Mouse (Mus musculus): ENCODE data around the gene Nrgn. TPM values are rescaled to one million over a fixed set of nuclear protein-coding genes. Genes with fewer than 3 reads are reported as not detected.
A peak's percentile ranks its signal among the peaks of the same experiment; 100 is the strongest.

Gene Nrgn
- total RNA-seq, 4 experiments from 2014 or later, result 1.0 to 1.8 (median 1.5) TPM

DNA sequence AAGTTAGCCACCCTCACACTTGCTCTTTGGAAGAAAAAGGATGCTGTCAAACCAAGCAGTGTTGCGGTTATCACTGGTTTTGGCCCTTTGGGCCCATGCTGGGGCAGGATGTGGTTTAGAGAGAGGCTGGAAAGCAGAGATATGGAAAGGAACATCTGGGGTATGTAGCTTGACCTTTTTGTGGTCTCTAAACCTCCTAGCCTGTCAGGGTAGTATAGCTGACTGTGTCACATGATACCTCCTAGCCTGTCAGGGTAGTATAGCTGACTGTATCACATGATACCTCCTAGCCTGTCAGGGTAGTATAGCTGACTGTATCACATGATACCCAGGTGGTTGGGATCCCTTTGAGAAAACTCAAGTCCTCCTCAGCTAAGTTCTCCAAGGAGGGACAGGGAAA lies 1.6 kb upstream of the Nrgn start:
- DNase-seq, result no peak

DNA sequence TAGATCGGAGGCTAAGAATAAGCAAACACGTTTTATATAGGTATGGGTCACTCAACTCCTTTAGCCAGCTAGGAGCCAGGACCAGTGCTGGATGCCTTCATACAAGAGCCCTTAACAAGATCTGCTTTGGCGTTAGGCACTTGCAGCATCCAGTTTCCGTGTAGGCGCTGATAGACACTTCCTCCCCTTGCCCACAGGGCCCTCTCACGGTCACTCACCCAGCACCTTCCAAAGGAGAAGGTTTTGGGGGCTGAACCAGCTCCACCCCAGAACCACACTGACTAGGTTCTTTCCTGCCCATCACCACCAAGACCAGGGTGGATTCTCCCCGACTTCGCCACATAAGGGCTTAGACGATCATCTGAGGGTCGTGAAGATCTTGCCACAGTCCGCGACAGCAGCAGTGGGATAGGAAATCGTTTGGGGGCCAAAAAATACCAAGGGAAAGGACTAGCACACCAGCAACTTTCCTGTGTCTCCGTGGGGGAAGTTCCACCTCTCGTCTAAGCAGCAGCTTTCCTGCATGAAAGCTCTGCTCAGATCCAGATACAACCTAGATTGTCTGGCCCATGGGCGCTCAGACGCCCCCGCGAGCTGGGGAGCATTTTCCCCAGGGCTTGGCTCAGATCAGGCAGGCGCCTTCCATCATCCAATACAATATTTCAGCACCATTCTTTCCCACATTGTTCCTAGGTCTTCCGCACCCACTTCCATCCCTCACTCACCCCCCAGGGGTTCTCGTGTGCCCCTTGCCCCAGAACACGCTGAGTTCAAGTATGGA lies 763 bp downstream of the Nrgn start:
- DNase-seq, result no peak

DNA sequence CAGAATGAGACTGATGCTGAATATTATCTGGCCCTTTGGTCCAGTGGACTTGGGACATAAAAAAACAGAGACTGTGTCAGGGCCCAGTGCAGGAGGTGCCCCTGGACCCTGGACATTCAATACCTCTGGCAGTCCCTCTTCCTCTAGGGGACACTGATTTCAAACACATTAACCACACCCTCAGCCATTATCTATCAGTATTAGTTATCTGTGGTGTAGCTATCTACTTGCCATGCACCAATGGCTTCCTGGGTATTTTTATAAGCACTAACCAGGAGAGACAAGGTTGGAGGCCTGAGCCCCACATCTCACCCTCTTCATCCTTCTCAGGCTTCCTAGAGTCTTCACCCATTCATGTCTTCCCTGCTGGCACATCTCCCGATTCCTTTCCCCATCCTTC lies 2.3 kb downstream of the Nrgn start:
- no peak for DNase-seq

DNA sequence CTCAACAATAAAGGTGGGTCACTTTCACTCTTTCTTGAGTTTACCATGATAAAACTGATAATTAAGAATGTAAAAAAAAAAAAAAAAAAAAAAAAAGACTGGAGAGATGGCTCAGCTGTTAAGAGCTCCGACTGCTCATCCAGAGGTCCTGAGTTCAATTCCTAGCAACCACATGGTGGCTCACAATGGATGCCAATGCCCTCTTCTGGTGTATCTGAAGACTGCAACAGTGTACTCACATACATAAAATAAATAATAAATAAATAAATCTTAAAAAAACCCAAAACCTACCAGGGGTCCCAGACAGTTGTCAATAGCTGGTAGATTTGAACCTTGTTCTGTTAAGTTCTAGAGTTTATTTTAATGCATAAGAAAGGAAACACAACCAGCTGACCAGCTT lies 5.8 kb downstream of the Nrgn start:
- no peak for DNase-seq

DNA sequence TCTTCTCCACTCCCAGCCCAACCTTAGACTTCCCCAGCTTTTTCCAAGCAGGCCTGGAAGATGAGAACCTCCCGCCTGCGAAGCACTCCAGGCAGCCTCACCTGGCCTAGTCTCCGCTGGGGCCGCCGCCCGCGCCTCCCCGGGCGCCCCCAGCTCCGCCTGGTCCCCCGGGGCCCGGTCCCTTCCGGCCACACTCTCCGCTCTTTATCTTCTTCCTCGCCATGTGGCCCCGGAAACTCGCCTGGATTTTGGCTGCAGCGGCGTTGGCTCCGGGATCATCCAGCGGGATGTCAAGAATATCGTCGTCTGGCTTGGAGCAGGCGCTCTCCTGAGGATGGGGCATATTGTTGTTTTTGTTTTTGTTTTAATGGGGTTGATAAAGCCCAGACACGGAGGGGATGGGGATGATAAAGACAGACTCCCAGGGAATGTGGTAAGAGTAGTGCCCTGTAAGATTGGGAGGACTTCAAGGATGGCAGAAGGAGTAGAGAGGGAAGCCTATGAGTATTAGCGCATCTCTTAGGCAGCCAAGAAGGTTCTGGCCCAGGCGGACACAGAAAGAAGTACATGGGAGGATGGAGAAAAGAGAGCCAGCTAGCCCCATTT lies 6.8 kb downstream of the Nrgn start:
- no peak for DNase-seq

DNA sequence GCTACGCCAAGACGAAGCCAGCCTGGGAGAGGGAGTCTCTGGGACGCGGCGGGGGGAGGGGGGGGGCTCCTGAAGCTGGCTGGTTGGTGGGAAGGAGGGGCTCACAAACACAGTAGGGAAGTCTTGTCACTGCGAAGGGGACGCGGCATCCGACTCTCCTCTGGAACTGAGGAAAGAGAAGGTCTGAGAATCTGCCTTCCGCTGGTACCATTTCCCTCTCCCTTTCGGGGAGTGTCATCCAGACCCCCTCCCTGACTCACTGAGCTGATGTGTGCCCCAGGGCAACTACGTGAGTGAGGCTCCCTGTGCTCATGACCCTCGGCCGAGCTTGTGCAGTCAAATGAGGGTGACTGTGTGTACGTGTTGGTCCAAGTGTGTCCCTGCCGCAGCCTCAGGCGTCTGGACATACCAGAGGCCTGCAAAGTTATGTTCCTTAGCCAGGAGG lies 7.5 kb downstream of the Nrgn start:
- DNase-seq, result no peak

DNA sequence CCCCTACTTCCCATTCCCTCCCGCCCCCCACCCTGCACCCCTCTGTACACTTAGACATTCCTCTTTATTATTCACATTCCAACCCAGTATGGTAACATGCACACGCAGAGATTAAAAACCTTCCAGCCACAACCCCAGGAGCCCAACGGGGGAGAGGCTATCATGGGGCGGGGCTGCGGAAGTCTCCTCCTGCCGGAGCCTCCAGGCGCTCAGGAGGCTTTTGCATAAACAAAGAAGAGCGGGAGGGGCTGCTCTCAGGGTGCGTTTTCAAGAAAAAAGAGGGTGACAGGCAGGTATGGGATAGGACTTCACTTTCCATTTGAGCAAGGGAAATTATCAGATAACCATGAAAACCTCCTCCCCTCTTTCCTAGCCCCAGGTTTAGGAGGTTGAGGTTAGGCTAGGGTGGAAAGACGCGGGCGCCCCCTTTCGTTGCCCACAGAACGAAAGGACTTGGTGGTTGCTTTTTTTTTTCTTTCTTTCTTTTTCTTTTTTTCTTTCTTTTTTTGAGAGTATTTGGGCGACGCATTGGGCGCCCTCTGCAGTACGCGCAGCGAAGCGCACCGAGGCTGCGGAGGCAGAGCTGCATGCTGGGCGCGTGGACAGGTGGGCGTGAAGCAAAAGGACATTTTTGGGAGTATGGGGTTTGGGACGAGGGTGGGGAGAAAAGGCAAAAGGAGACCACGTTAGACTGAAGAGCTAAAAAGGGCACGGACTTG lies 8.1 kb downstream of the Nrgn start:
- DNase-seq, result no peak

DNA sequence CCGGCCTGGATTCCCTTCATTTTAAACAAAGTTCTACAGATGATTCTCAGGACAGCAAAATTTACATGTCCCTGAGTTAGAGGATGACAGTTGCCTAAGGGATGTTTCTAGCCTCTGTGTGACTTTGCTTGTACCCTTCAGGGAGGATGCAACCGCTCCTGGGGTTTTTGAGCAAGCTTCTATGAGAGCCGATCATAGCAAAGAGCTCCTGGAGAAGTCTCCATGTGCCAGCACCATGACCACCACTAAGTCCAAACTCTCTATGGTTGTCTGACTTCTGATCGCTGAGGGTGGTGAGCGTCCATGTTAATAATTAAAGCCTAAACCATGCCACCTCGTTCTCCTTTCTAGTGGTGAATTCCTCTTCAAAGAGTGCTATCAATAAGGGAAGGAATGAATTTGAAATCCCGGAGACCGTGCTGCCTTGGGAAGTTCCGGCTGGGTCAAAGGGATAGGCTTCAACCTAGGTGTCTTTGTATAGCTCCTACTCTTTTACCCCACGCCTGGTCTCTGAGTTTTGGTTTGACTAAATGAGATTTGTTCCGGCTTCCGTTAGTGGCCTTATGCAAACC lies 8.7 kb downstream of the Nrgn start:
- DNase-seq, result no peak

DNA sequence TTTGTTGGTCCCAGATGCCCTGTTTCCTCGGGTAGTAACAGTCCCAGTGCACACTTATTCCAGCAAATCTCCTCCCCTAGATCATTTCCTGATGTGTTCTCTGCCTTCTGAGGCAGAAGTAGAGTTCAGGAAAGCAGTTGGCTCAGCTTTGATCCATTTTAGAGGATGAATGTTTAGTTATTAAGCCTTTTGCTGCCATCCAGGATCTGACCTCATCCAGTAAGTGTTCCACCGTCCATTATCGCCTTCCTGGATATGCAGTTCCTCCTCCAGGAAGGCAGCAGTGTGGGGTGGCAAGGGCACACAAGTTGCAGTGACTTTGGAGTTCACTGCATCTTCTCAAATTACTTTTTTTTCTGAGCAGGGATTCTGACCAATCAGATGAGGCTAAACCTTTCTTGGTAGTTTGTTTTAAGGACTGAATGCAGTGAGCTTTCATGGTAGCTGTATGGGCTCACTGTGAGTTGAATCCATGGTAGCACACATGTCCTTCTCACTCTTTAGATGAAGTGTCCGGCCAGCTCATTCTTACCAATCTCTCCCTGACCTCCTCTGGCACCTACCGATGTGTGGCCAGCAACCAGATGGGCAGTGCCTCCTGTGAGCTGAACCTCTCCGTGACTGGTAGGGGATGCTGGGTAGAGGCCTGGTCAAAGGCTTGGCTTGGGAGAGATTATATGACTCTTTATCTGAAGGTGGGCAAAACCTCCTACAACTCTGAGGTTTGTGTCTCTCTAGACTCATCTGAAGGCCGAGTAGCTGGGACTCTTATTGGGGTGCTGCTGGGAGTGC lies 10.7 kb downstream of the Nrgn start:
- no peak for DNase-seq

DNA sequence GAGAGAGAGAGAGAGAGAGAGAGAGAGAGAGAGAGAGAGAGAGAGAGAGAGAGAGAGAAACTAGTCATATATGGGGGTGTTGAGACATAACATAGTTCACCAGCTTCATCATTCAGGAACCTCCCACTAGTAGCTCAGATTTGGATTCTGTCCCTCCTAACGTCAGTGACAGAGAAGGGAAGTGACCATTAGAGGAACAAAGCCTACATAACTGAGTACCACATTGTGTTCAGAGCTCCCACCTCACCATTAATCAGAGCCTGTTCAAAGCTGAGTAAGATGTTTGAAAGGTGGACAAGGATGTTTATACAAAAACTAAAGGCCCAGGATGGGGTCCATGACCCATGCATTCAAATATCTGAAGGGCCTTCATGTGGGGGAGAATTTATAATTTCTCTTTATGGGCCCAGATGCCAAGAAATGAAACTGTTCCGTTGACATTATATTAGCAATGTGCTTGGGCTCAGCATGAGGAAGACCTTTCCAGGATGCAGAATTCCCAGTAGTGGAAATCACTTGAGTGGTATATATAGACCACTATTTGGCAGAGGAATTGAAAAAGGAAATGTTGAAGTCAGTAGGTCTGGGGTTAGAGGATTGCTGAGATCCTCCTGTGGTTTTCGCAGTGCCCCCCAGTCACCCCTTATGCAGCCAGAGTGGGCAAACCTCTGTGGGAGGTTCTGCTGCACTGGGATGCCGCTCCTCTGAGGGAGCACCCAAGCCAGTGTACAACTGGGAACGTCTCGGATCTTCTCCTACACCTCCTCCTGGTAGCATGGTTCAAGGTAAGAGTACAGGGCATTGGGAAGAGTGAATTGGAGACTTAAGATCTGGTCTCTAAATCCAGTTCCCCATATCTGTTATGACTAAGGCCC lies 11.8 kb downstream of the Nrgn start:
- no peak for DNase-seq

DNA sequence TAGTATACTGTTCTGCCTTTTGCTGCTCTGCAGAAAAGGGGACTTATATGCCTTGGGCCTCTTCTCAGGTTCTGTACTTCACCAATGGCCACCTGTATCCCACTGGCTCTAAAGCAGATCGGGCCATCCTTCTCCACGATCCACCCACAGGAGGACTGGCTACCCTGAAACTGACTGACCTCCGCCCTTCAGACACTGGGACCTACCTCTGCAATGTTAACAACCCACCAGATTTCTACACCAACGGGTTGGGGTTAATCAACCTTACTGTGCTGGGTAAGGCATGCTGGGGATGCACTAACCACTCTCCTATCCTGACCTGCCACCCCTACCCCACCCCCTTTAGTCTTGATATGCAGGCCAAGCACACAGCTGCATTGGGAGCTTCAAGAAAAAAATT lies 12.5 kb downstream of the Nrgn start:
- DNase-seq, result no peak

DNA sequence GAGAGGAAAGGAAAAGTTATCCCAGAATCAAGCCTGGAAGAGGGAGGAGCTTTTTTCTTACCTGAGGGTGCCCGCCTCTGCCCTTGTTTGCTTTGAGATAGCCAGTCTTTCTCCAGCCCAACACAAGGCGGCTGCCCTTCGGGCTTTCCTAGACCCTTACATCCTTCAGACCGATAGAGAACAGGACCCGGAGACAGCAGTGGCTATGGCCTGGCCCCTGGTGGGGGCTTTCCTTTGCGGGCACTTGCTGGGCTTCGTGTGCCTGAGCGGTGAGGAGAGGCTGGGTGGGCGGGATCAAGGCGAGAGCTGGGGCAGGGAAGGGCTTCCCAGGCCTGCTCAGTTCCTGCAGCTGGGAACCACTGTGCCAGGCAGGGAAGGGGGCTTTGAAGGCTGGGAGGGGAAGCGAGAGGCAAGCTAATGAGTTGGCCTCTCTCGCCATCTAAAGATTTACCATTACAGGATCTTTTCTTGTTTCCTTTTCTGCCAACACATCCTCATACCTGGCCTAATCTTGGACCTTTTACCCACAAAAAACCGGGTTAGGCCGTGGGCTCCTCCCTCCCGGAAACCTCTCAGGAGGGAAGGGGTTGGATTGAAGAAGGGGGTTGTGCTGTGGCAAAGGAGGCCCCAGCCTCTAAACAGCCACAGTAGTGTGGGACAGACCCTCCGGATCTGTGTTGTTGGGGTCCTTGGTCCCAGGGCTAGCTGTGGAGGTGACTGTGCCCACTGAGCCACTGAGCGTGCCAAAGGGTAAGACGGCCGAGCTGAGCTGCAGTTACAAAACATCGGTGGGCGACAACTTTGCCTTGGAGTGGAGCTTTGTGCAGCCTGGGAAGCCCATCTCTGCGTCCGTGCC lies 13.3 kb downstream of the Nrgn start, which contains the start of gene Vsig2:
Gene Vsig2, plus strand, starts transcription at position 86 of the 856 bp plus-strand sequence.
- no peak for DNase-seq

DNA sequence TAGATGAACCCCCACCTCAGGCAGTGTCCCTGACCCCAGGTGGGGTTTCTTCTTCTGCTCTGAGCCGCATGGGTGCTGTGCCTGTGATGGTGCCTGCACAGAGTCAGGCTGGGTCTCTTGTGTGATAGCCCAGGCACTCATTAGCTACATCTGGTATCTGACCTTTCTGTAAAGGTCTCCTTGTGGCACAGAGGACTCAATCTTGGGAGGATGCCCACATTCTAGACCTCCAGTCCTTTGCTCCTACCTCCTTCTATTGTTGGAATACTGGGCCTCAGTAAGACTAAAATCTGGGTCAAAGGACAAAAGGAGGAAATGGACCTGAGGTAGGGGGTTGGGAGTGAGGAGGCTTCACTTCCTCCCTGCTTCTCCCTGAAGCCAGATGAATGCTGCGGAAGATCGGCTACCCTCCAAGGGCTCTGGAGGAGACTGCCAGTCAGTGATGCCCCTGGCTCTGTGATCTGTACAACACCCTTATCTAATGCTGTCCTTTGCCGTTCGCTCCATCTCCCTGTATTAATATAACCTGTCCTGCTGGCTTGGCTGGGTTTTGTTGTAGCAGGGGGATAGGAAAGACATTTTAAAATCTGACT lies 14.9 kb downstream of the Nrgn start:
- no peak for DNase-seq

DNA sequence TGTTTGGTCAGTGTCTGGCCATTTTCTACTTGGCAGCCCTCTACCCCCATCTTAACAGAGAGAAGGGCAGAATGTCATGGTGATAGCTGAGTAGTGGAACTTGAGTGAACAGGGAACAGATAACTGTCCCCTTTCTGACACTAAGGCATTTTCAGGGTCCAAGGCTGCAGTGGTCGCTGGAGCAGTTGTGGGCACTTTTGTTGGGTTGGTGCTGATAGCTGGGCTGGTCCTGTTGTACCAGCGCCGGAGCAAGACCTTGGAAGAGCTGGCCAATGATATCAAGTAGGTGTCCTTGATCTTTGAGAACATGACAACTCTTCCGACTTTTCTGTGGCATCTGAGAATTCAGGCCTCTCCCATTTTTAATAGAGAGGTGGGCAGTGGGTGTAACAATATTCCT lies 15.9 kb downstream of the Nrgn start:
- DNase-seq, result no peak

DNA sequence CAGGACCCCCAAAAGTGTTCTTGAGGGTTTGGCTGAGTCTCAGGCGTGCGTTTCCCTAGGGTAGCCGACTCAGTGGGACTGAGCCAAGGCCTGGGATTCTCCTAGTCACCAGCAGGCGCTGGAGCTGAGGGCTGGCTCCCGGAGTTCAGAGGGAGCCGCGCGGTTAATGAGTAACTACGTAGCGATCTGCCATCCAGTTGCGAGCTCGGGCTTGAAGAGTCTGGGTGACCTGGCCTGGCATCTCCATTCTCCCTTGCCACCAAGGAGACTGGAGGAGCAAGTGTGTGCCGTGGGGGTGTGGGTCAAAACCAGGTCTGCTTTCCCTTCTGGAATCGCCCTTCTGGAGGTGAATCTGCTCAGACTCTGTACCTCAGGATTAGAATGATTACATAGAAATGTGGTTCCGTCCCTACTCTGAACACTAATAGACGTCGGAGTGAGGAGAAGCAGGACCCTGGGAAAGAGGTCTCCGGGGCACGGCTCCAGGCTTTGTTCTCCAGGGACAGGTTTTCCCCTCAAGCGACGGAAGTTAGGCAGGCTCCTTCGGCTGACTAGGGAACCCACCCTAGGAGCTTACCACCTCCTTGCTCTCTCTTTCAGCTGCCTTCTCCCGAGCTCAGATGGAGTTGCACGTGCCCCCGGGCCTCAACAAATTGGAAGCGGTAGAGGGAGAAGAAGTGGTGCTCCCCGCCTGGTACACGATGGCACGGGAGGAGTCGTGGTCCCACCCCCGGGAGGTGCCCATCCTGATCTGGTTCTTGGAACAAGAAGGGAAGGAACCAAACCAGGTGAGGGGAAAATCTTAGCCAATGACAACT lies 21.6 kb downstream of the Nrgn start:
- DNase-seq, result no peak

DNA sequence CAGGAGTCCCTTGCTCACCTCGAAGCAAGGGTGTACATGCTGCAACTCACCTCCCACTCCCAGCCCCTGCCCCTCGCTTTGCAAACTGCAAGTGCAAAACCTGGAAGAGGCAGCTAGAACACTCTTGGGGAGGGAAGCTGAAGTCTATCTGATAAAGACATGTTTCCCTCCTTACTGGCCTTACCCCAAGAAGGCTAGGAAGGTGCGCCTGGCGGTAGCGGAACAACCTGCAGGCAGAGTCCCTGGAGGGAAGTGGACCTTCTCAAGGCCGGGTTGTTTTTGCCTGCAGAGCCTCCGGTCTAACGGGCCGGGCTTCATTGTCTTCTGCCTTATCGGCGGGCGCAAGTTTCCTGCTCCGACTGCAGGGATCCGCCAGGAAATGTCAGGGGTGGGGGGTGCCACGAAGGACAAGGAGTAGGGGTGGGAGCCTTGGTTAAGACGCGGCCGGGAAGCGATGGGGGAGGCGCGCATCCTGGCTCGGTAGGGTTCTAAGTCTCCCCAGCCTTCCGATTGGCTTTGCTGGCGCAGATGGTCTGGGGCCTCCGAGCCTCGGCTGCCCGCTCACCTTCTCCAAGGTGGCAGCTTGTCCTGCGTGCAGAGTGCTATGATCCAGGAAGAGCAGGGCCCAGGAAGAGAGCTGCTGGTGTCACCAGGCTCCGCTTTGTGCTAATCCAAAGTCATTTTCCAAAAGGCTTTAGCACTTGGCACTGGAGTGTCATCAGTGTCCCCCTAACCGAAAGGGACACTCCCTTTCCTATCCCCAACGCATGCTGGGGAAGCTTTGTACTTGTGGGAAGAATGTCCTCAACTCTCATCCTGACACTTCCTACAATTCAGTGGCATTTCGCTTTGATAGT lies 22.4 kb downstream of the Nrgn start:
- peak; percentile 69 for DNase-seq

DNA sequence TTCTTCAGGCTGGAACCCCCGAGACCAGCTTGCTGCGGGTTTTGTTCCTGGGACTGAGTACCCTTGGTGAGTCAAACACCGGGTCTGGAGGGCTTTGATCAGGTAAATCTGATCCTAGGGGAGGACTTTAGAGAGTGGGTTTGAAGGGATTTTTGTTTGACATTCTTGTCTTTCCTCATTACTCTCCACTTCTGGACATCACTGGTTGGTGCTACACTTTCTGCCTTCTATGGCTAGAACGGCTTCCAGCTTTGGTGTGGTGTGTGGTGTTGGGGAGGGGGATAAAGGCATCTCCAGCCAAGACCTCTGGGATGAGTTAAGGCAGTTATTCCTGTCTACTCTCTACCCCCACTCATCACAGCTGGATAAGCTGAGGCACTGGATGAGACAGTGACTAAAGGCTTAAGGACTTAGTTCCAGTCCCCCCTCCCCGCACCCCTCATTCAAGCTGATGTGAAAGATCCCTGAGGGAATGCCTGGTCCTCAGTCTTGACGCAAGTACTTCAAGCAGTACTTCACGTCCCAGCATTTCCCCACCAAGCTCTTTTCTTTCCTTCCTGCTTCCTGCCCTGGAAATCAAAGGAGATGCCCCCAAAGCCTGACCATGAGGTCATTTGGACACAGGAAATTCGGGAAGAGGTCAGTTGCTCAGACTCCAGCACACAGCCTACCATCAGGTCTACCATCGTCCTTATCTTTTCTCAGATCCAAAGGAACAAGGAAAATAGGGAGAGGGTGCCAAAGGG lies 24.3 kb downstream of the Nrgn start:
- DNase-seq, result no peak
